Mouse (Mus musculus) ovary, postnatal 14 days (tissue): ENCODE data around the gene Gm15557.
"Not testable (repeated sequence)": the region's sequence is repeated elsewhere in the genome, so short reads cannot be mapped to it uniquely, and the experiment has no call there.

Source experiments
- DNase-seq: peaks from one replicate; pipeline ENCODE4 v3.0.0; 2022; ENCODE audit warnings: low spot score

Gm15557 gene

GRCm38 (mm10) chr2:155940681-155941080 is at the start of gene Gm15557:
Gm15557 (plus strand) TSS chr2:155940728.
- DNase-seq, result no peak

GRCm38 (mm10) chr2:155894307-155895045 is 46.1 kb upstream of the Gm15557 start:
- DNase-seq, result no peak

GRCm38 (mm10) chr2:155895046-155895735 is 45.3 kb upstream of the Gm15557 start:
- DNase-seq, result no peak

GRCm38 (mm10) chr2:155902989-155903631 is 37.4 kb upstream of the Gm15557 start:
- no peak for DNase-seq

GRCm38 (mm10) chr2:155903632-155904008 is 36.9 kb upstream of the Gm15557 start:
- no peak for DNase-seq

- DNase-seq, result no peak
Observed at GRCm38 (mm10) chr2:155914684-155915083, 25.8 kb upstream of the Gm15557 start.

GRCm38 (mm10) chr2:155923143-155923542 is 17.4 kb upstream of the Gm15557 start:
- no peak for DNase-seq

GRCm38 (mm10) chr2:155925213-155925612 is 15.3 kb upstream of the Gm15557 start:
- DNase-seq, result not testable (repeated sequence)

- DNase-seq, result no peak
Observed at GRCm38 (mm10) chr2:155928711-155929345, 11.7 kb upstream of the Gm15557 start.

- peak; percentile 88 for DNase-seq
Observed at GRCm38 (mm10) chr2:155929531-155930442, 10.7 kb upstream of the Gm15557 start, which contains the start of gene Uqcc1. Uqcc1 (minus strand) TSS chr2:155930310.

GRCm38 (mm10) chr2:155939897-155940529 is 515 bp upstream of the Gm15557 start:
- DNase-seq, result no peak

GRCm38 (mm10) chr2:155941697-155942442 is 1.3 kb downstream of the Gm15557 start:
- DNase-seq, result no peak

- DNase-seq, result no peak
Observed at GRCm38 (mm10) chr2:155943463-155943862, 2.9 kb downstream of the Gm15557 start.

GRCm38 (mm10) chr2:155944685-155945084 is 4.2 kb downstream of the Gm15557 start:
- no peak for DNase-seq

- no peak for DNase-seq
Observed at GRCm38 (mm10) chr2:155945124-155945523, 4.6 kb downstream of the Gm15557 start, which contains the start of gene Gdf5. Gdf5 (minus strand) TSS chr2:155945367.

GRCm38 (mm10) chr2:155945580-155945979 is 5.1 kb downstream of the Gm15557 start:
- no peak for DNase-seq

- DNase-seq, result peak; percentile 75
Observed at GRCm38 (mm10) chr2:155946069-155946468, 5.5 kb downstream of the Gm15557 start.

- no peak for DNase-seq
Observed at GRCm38 (mm10) chr2:155946499-155946898, 6.0 kb downstream of the Gm15557 start.

GRCm38 (mm10) chr2:155947390-155948002 is 7.0 kb downstream of the Gm15557 start:
- no peak for DNase-seq

- no peak for DNase-seq
Observed at GRCm38 (mm10) chr2:155949362-155949761, 8.8 kb downstream of the Gm15557 start.
